Mouse (Mus musculus) embryonic facial prominence, embryonic 10.5 days (tissue): ENCODE data around the gene Tsfm. TPM values are rescaled to one million over a fixed set of nuclear protein-coding genes. Genes with fewer than 3 reads are reported as not detected.
"Not testable (repeated sequence)": the region's sequence is repeated elsewhere in the genome, so short reads cannot be mapped to it uniquely, and the experiment has no call there.

ENCODE experiments used
- DNase-seq: peaks from one replicate; pipeline ENCODE4 v3.0.0-alpha.2; 2017; ENCODE audit warnings: low spot score
- H3K27ac ChIP-seq: fragments of 300-500 bp; sonication (generic); replicated peaks from 2 replicates; pipeline ENCODE4 v1.5.1; 2016; ENCODE audit warnings: mild to moderate bottlenecking
- H3K27me3 ChIP-seq: fragments of 300-500 bp; sonication (generic); replicated peaks from 2 replicates; pipeline ENCODE4 v1.6.1; 2016; ENCODE audit warnings: low read depth, mild to moderate bottlenecking; ENCODE audit not compliant: poor library complexity, severe bottlenecking
- H3K36me3 ChIP-seq: fragments of 300-500 bp; sonication (generic); replicated peaks from 2 replicates; pipeline ENCODE4 v1.6.1; 2016; ENCODE audit warnings: mild to moderate bottlenecking, moderate library complexity
- H3K4me1 ChIP-seq: fragments of 300-500 bp; sonication (generic); 2 replicates; pipeline ENCODE4 v1.6.1; 2016
- H3K4me3 ChIP-seq: fragments of 300-500 bp; sonication (generic); 2 replicates; pipeline ENCODE4 v1.5.1; 2016; ENCODE audit warnings: mild to moderate bottlenecking, moderate library complexity
- H3K9me3 ChIP-seq: fragments of 300-500 bp; sonication (generic); 2 replicates; pipeline ENCODE4 v1.6.1; 2016; ENCODE audit warnings: mild to moderate bottlenecking
- WGBS: fragments of 180-500 bp; shearing (Covaris S2); methylation state at CpG from one replicate; pipeline ENCODE4 v1.1.7; 2016; 5-methylcytosine and 5-hydroxymethylcytosine counted together
- polyA plus RNA-seq: library from polyadenylated mRNA; unstranded; fragments of >200 nt; fragmentation: Nextera tagmentation; extraction: Ambion mirVana; gene quantifications from 2 replicates; pipeline ENCODE4 v1.2.1, GENCODE M21; 2016

Gene Tsfm
- polyA plus RNA-seq, 1 experiment from 2014 or later: 106 TPM

DNA sequence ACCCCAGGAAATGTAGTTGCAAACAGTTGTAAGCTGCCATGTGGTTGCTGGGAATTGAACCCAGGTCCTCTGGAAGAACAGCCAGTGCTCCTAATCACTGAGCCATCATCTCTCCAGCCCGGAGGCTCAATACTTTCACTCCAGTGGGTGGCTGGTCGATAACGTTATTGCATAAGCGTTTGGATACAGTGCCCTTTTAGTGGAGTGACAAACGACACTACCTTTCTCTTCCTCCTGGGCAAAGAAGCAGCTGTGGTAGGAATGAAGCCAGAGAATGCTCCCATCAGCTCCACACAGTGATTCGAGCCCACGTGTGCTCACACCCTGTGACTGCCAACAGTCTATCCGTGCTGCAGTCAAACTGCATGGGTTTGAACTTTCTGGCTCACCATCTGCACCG lies 40.6 kb upstream of the Tsfm start:
- Histone ChIP-seq H3K27ac (0 out of 2 replicates have a peak overlapping the region, but pooled peaks have one; percentile 92), H3K4me3 (peak overlapping the region; percentile 79), H3K4me1 (peaks cover 42% of the 10 kb centered on the region), H3K36me3 (peaks cover 26% of the 10 kb centered on the region), H3K9me3 (no peaks in the 10 kb centered on the region), H3K27me3 (peaks cover 15% of the 10 kb centered on the region)
- no peak for DNase-seq
- WGBS: 84% methylated on average over 9 of the region's 9 CpGs

DNA sequence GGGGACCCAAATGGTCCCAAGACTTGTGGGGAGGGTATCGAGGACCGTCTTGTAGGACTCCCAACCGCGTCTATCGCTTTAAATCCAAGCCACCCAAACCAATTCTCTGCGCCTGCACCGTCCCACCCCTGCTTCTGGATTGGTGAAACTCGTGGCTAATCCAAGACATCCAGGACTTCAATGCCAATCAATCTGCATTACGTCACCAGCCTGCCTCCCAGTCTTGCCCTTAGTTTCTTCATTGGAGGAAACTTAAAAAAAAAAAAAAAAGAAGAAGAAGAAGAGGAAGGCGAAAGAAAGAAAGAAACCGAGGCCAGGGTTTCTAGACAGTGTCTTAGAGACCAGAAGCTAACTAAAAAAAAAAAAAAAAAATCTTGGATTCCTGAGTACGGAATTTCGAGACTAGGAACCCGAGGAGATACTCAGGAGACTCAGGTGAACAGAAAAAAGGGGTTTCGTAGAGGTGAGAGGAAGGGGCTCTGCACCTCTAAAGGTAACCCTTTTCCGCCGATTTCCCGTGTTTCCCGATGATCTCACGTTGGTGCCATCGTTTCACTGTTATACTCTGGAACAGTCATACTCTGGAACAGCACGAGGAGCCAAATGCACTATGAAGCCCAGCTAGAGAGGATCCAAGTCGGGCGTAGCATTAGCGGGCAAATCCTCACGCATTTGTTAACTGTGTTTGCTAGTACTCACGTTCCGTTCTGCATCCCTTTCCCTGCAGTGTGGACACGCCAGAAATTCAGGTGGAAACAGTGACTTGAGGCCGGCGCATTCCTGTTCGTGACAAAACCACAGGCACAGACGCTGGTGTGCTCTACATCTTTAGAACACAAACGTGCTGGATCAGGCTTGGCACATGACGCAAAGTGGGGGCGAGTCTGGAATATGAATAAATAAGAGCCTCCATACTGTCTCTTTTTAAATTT lies 39.8 kb upstream of the Tsfm start, which contains the start of gene Tspan31:
Tspan31 (minus strand) TSS at position 75 of the 932 bp plus-strand sequence.
- H3K4me1 ChIP-seq: peaks cover 43% of the 10 kb centered on the region
- H3K9me3 ChIP-seq: no peaks in the 10 kb centered on the region
- H3K27me3 ChIP-seq: peaks cover 8% of the 10 kb centered on the region
- peak within 1 kb of the TSS; percentile 79 for H3K4me3 ChIP-seq
- WGBS: 3% methylated on average over 36 of the region's 36 CpGs
- peaks cover 34% of the 10 kb centered on the region for H3K36me3 ChIP-seq
- DNase-seq: peak; percentile 93
- H3K27ac ChIP-seq: peak within 1 kb of the TSS; percentile 92

DNA sequence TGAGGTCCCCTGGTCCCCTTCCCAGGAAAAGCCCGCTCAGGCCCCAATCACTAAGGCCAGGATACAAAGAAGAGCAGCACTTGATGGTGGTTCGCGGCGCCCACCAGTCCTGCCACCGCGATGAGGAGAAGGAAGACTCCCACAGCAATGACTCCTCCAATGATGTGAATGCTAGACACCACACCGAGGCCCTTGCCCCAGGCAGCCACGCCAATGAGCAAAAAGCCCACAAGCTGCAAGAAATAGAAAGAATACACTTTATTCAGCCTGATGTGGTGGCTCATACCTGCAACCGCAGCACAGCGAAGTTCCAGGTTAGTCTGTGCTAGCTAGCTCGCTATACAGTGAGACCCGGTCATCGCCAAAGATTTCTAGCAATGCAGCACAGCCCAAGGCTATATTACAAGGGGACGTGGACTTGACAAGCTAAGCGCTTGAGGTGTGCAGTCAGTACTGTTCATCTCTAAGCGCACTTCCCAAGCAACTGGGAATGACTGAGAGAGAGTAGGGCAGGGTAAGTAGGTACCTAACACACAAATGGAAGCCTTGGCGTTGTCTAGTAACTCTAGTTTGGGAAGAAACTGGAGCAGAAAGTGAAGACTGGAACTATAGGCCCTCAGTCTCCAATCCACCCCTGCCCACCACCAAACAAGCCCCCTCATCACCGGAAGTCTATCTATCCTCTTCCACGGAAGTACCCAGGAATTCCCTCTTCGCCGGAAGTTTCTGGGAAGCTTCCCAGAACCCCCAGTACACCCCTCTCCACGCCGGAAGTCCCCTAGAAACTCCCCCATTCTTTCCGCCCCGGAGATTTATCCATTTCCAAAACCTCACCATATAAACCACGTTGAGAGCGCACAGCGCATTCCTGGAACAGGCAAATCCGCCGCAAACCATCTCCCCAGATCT lies 38.9 kb upstream of the Tsfm start:
- peaks cover 46% of the 10 kb centered on the region for H3K4me1 ChIP-seq
- peaks cover 43% of the 10 kb centered on the region for H3K36me3 ChIP-seq
- DNase-seq: peak; percentile 54
- peak overlapping the region; percentile 92 for H3K27ac ChIP-seq
- WGBS: 10% methylated on average over 30 of the region's 30 CpGs
- no peaks in the 10 kb centered on the region for H3K27me3 ChIP-seq
- H3K9me3 ChIP-seq: no peaks in the 10 kb centered on the region
- H3K4me3 ChIP-seq: peak overlapping the region; percentile 79

DNA sequence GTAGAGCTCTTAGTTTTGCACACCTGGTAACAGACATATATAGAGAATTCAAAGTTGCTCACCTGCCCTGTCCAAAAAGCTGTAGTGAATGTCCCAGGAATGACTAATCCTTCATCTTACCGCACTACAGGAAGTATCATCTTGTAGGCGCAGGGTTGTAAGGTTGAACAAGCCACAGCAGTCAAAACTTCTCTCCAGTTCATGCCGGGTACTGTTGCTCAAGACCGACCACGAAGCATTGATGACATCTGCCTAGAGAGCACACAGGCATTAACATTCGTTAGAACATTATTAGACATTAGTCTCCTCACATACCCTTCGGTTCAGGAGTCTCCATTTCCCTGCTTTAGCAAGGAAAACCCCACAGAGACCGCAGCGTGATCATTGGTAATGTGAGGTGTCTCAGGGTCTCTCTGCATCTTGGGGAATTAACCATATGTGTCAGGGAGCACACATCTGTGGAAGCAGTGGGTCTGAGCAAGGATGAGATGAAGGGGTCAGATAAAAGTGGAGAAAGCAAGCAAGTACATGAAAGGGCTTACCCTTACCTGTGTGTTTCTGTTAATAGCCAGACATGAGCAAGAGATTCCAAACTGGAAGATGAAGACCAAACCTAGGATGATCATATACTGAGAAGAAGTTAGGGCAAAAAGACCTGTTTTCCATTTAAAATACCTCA lies 37.9 kb upstream of the Tsfm start:
- peak overlapping the region; percentile 79 for H3K4me3 ChIP-seq
- peak overlapping the region; percentile 92; the same call in 1 of the 2 replicates for H3K27ac ChIP-seq
- peaks cover 46% of the 10 kb centered on the region for H3K36me3 ChIP-seq
- no peak for DNase-seq
- no peaks in the 10 kb centered on the region for H3K9me3 ChIP-seq
- 83% methylated on average over 9 of the region's 9 CpGs for WGBS
- H3K4me1 ChIP-seq: peaks cover 47% of the 10 kb centered on the region
- no peaks in the 10 kb centered on the region for H3K27me3 ChIP-seq

DNA sequence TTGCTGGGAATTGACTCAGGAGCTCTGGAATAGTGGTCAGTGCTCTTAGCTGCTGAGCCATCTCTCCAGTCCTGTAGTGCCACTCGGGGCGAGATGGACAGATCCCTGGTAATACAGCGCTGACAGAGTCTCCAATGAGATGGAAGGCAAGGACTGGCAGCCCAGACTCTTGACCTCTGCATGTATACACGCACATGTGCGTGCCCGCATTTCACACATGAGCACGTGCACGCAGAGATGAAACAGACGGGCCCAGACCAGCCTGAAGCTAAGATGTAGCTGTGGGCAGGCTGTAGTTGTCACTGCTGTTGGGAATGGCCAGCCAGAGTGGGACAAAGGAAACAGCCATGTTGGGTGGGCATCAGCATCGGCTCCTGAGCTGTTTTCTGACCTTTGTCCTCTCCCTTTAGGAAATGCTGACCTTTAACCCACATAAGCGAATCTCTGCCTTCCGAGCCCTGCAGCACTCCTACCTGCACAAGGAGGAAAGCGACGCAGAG lies 35.9 kb upstream of the Tsfm start:
- Histone ChIP-seq H3K27ac (no peak overlapping the region), H3K36me3 (peaks cover 46% of the 10 kb centered on the region), H3K4me1 (peaks cover 53% of the 10 kb centered on the region), H3K27me3 (peaks cover 7% of the 10 kb centered on the region), H3K4me3 (peak overlapping the region; percentile 23; the same call in 1 of the 2 replicates), H3K9me3 (no peaks in the 10 kb centered on the region)
- WGBS: 88% methylated on average over 14 of the region's 14 CpGs
- peak; percentile 20 for DNase-seq

DNA sequence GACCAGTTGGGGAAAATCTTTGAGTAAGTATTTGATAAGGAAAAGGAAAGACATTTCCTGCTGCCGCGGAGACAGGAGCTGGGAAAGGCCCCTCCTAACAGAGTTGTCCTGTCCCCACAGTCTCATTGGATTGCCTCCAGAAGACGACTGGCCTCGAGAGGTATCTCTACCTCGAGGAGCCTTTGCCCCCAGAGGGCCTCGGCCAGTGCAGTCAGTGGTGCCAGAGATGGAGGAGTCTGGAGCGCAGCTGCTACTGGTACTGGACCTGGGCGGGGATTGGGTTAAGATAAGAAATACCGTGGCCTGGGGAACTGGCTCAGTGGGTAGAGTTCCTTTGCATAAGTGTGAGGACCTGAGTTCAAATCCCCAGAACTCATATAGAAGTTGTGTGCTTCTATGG lies 35.3 kb upstream of the Tsfm start:
- H3K4me1 ChIP-seq: peaks cover 51% of the 10 kb centered on the region

DNA sequence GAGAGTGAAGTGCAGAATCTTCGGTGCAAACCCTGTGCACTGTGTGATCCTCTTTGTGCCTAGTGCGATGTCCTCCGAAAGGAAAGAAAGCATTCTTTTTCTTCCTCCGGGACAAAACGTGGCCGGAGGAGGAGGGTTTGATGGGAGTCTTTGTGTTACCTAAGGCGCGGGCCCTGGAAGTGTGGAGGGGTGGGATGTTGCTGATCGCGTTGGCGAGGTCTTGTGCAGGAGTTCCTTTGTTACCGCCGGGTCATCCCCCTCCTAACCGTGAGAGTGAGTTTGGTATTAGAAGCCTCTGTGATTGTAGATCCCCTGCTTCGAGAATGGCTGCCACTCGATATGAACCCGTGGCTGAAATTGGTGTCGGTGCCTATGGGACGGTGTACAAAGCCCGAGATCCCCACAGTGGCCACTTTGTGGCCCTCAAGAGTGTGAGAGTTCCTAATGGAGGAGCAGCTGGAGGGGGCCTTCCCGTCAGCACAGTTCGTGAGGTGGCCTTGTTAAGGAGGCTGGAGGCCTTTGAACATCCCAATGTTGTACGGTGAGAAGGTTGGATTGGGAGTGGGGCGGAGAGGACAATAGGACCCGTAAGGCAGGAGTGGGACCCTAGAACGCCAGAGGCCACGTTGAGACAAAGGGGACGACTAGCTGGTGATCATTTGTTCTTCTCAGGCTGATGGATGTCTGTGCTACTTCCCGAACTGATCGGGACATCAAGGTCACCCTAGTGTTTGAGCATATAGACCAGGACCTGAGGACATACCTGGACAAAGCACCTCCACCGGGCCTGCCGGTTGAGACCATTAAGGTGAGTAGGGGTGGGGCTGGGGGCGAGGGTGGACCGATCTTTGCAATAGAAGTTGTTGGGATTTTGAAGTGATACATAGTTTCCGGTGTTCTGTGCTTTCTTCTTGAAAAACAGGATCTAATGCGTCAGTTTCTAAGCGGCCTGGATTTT lies 33.6 kb upstream of the Tsfm start:
- peak overlapping the region; percentile 93 for H3K4me3 ChIP-seq
- peaks cover 62% of the 10 kb centered on the region for H3K4me1 ChIP-seq
- WGBS: 16% methylated on average over 37 of the region's 37 CpGs
- H3K27ac ChIP-seq: peak overlapping the region; percentile 100
- H3K9me3 ChIP-seq: no peaks in the 10 kb centered on the region
- peak; percentile 58 for DNase-seq
- peaks cover 46% of the 10 kb centered on the region for H3K36me3 ChIP-seq
- H3K27me3 ChIP-seq: peaks cover 31% of the 10 kb centered on the region

More for the DNA sequence above, 35.3 kb upstream of the Tsfm start:
- H3K36me3 ChIP-seq: peaks cover 46% of the 10 kb centered on the region
- 90% methylated on average over 9 of the region's 9 CpGs for WGBS
- H3K27me3 ChIP-seq: peaks cover 13% of the 10 kb centered on the region
- no peaks in the 10 kb centered on the region for H3K9me3 ChIP-seq
- peak overlapping the region; percentile 93; the same call in 1 of the 2 replicates for H3K4me3 ChIP-seq
- no peak for DNase-seq
- H3K27ac ChIP-seq: no peak overlapping the region

DNA sequence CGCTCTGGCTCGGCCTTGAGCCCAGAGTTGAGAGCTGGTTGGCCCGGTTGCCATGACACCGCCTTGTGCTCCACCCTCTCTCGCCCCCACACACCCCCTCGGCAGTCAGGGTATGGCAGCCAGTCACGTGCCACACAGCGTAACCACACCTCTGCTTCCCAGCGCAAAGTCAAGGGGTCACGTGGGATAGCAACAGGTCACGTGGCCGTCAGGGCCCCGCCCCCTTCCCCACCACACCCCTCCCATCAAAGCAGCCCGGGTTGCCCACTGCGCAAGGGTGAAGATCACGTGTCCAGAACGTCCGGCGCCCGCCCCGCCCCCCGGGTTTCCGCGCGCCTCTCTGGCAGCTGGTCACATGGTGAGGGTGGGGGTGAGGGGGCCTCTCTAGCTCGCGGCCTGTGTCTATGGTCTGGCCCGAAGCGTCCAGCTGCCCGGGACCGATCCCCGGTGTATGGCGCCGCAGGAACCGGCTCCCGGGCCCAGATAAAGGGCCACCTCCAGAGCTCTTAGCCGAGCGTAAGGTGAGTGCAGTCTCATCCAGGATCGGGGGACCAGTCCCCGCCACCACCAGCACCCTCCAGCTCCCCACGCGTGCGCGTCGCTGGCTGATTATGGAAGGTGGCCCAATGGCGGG lies 32.7 kb upstream of the Tsfm start, which contains the start of gene Cdk4:
Cdk4 (plus strand) TSS at position 296 of the 634 bp plus-strand sequence.
- H3K9me3 ChIP-seq: no peaks in the 10 kb centered on the region
- peak; percentile 100 for DNase-seq
- H3K4me1 ChIP-seq: peaks cover 62% of the 10 kb centered on the region
- H3K36me3 ChIP-seq: peaks cover 41% of the 10 kb centered on the region
- peak within 1 kb of the TSS; percentile 100 for H3K27ac ChIP-seq
- peak within 1 kb of the TSS; percentile 93 for H3K4me3 ChIP-seq
- WGBS: under 1% methylated on average over 46 of the region's 46 CpGs
- H3K27me3 ChIP-seq: peaks cover 39% of the 10 kb centered on the region

DNA sequence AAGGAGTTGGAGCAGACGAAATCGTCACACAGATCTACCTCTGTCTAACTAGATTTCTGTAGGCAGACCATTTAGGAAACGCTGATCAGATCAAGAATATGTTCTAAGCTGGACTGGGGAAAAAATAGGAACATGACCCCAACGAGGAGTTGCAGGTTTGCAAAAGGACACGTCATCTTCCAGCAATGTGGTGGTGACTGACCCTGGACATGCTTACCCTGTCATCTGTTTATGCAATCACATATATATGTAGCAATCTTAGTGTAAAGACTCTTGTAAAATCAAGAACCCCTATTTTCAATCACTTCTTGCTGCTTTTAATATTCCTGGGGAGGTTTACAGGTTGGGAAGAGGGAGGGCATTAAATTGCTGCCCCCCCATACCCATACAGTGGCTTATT lies 31.9 kb upstream of the Tsfm start:
- WGBS: 83% methylated on average over 5 of the region's 5 CpGs
- DNase-seq: no peak
- peak overlapping the region; percentile 100; the same call in 1 of the 2 replicates for H3K27ac ChIP-seq
- peak overlapping the region; percentile 93 for H3K4me3 ChIP-seq
- H3K9me3 ChIP-seq: no peaks in the 10 kb centered on the region
- H3K27me3 ChIP-seq: peaks cover 47% of the 10 kb centered on the region
- H3K36me3 ChIP-seq: peaks cover 35% of the 10 kb centered on the region
- peaks cover 62% of the 10 kb centered on the region for H3K4me1 ChIP-seq

DNA sequence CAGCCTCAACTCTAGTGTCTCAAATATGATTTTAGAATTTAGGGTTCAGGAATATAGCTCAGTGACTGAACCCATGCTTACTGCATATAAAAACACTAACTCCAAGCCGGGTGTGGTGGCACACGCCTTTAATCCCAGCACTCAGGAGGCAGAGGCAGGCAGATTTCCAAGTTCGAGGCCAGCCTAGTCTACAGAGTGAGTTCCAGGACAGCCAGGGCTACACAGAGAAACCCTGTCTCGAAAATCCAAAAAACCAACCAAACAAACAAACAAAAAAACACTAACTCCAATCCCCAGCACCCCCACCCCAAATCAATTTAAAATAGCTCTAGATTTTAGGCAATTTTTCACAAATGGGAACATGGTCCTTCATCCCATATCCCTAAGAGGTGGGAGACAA lies 31.5 kb upstream of the Tsfm start:
- not testable (repeated sequence) for H3K27ac ChIP-seq, H3K9me3 ChIP-seq, H3K4me3 ChIP-seq, DNase-seq
- Histone ChIP-seq H3K36me3 (peaks cover 35% of the 10 kb centered on the region), H3K27me3 (peaks cover 52% of the 10 kb centered on the region), H3K4me1 (peaks cover 62% of the 10 kb centered on the region)
- WGBS: 85% methylated on average over 4 of the region's 4 CpGs
